Mouse (Mus musculus) CD4-positive helper T cell, adult 2 months (primary cell): Measurements from ENCODE around the gene Isl2.

Source experiments
- DNase-seq: peaks from one replicate; pipeline ENCODE4 v3.0.0-alpha.2; 2012; ENCODE audit warnings: low read depth, missing footprints, low spot score

Gene Isl2

GRCm38 (mm10) chr9:55538377-55538776, at the start of gene Isl2:
Gene Isl2 (plus strand): TSS chr9:55538672.
- no peak for DNase-seq

DNA sequence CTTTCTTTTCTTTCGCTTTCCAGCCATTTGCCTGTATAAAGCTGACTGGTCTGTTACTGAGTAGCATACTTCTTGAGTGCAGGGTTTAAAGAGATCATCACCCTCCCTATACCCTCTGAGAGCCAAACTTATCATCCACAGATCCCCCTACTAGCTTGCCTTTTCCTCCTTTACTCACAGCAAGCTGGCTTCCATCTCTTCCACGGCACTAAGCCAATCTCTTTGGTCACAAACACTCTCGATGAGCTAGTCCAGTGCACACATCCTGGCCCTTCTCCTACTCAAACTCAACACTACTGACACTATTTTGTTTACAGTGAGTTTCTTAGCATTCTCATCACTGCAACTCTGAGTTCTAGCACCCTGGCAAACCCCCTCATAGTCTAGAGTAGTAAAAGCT, 30.6 kb upstream of the Isl2 start:
- no peak for DNase-seq

- no peak for DNase-seq
Observed at GRCm38 (mm10) chr9:55508701-55509100, 29.8 kb upstream of the Isl2 start.

GRCm38 (mm10) chr9:55509731-55510130, 28.7 kb upstream of the Isl2 start:
- no peak for DNase-seq

DNA sequence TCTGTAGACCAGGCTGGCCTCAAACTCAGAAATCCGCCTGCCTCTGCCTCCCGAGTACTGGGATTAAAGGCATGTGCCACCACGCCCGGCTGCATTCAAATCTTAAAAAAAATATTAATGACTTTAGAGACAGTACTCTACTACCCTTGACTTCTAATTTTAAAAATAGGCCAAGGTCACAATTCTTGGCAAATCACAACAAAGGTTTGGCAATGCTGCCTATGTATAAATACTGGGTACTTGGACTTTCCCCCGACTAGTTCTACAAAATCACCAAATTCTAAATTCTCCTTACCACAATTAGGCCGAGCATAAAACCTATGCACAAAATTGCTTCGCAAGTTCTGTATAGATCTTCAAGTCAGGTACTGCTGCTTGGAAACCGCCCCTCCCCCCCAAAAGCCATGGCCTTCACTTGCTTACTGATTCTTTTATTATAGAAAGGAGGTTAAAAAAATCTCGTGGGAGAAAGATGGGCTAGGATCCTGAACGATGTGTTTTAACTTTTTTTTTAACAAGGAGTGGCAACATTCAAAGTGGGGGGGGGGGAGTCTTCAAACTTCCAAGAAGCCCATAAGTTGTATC, 27.7 kb upstream of the Isl2 start:
- DNase-seq, result no peak

DNA sequence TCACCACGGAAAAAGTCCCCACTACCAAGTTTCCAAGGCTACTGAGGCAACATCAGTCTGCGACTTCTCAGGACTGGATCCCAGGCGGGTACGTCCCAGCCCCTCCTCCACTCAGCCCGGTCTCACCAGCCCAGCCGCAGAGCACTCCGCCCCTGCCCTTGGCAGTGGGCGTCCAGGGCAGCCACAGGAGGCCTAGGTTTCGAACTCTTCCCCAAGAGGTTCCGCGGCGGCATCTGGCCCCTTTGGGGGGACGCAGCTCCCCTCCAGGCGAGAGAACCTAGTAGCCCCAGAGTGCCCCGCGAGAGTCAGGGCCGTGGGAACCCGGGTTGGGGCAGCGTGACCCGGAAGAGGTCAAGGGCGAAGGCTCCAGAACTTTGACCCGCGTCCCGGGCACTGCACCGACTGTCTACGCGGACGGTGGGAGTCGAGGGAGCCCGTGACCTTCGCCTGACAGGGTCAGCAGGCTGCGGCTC, 26.9 kb upstream of the Isl2 start:
- peak; percentile 71 for DNase-seq

DNA sequence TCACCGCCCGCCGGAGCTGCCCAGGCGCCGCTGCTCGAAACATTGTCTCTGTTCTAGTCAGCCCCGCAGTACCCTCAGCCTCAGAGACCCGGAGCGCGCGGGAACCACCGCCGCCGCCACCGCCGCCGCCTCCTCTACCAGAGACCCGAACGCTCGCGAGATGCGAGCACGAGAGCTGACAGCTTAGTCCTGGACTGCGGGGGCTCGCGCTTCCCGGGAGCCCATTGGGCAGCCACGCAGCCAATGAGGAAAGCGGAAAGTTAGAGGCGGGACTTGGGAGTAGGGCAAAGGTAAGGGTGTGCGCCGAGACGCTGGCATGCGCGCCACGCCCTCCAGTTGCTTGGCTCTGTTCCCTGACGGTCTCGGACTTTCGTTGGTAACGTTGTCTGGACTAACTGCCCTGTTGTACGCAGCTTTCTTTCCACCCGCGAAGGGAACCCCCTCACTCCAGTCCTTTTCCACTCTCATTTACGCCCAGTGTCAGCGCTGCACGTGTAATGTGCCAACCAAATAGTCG, 26.4 kb upstream of the Isl2 start, which contains the start of gene Etfa:
TSS of gene Etfa (minus strand) at position 217 of the 517 bp plus-strand sequence.
- peak; percentile 98 for DNase-seq

DNA sequence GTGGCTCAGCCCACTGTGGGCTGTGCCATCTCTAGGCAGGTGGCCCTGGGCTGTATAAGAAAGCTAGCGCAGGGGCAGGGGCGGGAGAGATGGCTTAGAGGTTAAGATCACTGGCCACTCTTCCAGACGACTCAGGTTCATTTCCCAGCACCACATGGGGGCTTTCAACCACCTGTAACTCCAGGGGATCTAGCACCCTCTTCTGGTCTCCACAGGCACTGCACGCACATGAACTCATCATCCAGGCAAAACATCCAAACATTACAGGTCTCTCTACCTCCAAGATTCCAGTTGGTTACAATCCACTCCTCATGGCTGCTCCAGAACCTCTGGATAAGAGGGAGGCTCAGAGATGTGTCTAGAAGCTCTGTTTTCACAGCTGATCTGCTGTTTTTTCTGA, 12.8 kb upstream of the Isl2 start:
- DNase-seq, result no peak

DNA sequence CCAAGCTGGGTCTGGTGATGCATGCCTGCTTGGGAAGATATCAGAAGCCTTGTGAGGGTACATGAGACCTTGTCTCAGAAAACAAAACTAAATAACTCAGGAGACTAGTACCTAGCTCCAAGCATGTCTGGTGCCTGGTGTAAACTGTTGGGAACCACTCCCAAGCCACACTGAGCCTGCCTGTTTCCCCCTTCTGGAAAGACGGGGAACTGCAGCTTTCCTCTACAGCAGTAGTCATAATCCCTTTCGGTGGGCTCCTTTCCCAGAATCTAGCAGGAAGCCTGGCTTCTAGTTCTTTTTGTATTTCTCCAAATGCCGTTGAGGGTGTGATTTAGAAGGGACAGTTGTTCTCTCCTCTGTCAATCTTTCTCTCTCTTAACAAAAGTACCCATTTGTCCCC, 2.6 kb upstream of the Isl2 start:
- DNase-seq, result peak; percentile 24

GRCm38 (mm10) chr9:55539006-55539405, 534 bp downstream of the Isl2 start:
- no peak for DNase-seq

DNA sequence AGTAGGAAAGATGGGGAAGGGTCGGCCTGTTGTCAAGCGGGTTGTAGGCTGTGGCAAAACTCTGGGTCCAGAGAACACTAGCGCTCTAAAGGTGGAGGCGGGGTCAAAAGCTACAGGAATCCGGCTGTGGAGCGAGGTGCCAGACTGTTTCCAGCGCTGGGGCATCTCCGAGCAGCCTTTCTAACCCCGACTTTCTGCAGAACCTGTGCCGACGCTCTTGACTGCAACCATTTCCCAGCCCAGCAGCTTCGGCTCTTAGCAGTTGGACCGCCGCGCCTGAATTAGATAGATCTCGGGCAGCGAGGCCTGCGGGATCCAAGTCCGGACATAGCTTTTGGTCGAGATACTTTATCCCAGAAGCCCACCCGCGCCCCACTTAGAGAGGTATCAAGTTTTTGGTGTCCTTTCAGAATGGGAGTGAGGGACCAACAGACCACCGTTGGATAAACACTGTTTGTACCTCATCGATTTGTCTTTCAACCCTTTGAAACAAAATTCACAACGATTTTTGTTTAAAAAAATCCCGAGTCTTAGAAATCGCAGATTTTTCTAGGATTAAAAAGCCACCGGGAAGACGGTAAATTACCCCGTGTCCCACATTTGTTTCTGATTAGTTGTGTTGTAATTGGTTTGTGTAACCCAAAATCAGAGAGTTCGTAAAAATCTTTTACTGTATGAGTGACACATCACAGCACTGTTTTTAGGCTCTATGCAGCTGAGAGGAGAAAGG, 1.4 kb downstream of the Isl2 start:
- peak; percentile 17 for DNase-seq

- no peak for DNase-seq
Observed at GRCm38 (mm10) chr9:55540391-55540770, 1.9 kb downstream of the Isl2 start.

DNA sequence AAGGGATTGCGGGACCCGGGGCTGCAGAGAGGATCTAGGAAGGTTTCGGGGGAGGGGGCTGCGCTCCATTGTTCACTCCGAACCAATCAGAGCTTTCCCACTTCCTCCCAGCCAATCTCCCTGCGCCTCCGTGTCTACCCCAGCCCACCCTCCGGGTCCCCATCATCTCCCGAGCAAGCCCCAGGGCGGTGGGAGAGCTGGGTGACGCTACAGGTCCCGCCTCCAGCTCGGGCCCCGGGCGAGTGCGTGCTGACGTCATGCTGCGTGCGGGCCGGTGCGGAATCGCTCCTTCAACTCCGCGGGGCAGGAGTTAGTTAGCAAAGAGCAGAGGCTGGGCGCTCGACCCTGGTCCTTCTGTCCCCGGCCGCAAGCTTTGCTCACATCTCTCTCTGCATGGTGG, 2.4 kb downstream of the Isl2 start:
- peak; percentile 76 for DNase-seq

DNA sequence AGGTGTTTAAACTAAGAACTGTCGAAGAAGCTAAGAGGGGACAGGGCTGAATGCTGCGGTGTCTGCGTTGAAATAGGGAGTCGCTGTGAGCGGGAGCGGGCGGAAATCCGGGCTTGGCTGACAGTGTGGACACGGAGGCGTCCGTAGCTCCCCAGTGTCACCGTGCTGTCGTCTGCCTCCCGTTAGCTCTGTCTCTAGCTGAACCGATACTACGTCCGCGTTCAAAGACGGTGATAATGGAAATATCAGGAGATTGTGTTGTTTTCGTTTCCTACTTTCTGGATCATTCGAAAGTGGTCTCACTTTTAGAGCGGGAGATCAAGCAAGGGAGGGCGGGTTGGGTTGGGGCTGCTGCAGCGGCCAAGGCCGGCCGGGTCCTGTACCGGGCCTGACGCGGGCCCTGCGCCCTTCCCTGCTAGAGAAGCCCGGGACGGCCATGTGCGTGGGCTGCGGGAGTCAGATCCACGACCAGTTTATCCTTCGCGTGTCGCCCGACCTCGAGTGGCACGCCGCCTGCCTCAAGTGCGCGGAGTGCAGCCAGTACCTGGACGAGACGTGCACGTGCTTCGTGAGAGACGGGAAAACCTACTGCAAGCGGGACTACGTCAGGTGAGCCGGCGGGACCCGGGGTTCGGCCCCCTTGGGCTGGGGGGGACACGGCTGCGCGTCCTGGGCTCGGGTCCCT, 3.4 kb downstream of the Isl2 start:
- peak; percentile 44 for DNase-seq

- DNase-seq, result peak; percentile 47
Observed at GRCm38 (mm10) chr9:55542366-55543325, 4.2 kb downstream of the Isl2 start.

- no peak for DNase-seq
Observed at GRCm38 (mm10) chr9:55543336-55543702, 4.8 kb downstream of the Isl2 start.

GRCm38 (mm10) chr9:55543703-55544401, 5.4 kb downstream of the Isl2 start:
- peak; percentile 38 for DNase-seq

DNA sequence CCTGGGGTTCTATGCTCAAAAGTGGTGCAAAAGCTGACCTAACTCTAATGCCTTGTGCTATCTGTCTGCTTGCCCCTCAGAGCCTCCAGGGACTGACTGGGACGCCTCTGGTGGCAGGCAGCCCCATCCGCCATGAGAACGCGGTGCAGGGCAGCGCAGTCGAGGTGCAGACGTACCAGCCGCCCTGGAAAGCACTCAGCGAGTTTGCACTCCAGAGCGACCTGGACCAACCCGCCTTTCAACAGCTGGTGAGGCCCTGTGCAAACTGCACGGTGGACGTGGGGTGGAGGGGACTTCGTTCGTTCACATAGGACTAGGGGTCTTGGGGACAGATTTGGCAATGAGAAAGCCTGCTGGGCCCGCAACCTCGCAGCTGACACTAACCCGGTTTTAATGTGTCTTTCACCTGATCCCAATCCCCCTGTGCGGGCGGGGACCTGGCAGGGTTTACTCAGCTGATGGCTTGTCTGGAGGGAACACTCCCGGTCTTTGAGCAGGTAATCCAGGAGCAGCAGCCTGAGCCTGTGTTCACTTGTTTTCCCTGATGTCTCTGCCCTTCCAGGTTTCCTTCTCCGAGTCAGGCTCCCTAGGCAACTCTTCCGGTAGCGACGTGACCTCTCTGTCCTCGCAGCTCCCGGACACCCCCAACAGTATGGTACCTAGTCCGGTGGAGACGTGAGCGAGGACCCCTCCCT, 6.5 kb downstream of the Isl2 start:
- peak; percentile 31 for DNase-seq

- no peak for DNase-seq
Observed at GRCm38 (mm10) chr9:55545556-55546175, 7.2 kb downstream of the Isl2 start.
